Mouse (Mus musculus) cerebellum, adult 2 months (tissue): ENCODE measurements around the gene Cxcl3. TPM values are rescaled to one million over a fixed set of nuclear protein-coding genes. Genes with fewer than 3 reads are reported as not detected.

Experiments
- DNase-seq, 2 experiments: peaks; one replicate each; pipeline ENCODE4 v3.0.0; 2021
- H3K27ac ChIP-seq: fragments of 200-500 bp; 2 replicates; pipeline ENCODE4 v1.5.1; 2012; ENCODE audit warnings: low read length, control low read depth, inconsistent platforms; ENCODE audit not compliant: insufficient read depth
- H3K27me3 ChIP-seq: fragments of 200-500 bp; 2 replicates; pipeline ENCODE4 v1.6.1; 2012; ENCODE audit warnings: inconsistent platforms, mild to moderate bottlenecking, low read length, moderate library complexity; ENCODE audit not compliant: control insufficient read depth, insufficient read depth
- H3K4me1 ChIP-seq: fragments of 200-500 bp; 2 replicates; pipeline ENCODE4 v1.6.1; 2011; ENCODE audit warnings: low read length; ENCODE audit not compliant: control insufficient read depth, insufficient read depth
- H3K4me3 ChIP-seq: fragments of 200-500 bp; replicated peaks from 2 replicates; pipeline ENCODE3; 2011; ENCODE audit warnings: mild to moderate bottlenecking, low read depth, low read length, control low read depth; ENCODE audit not compliant: insufficient read depth
- CTCF ChIP-seq: fragments of 200-500 bp; IDR thresholded peaks from 2 replicates; pipeline ENCODE4 v1.5.1; 2011; ENCODE audit warnings: low read depth, mild to moderate bottlenecking, control low read depth, low read length, moderate library complexity, borderline replicate concordance; ENCODE audit not compliant: insufficient read depth
- POLR2A ChIP-seq: fragments of 200-500 bp; IDR thresholded peaks from 2 replicates; pipeline ENCODE4 v1.6.1; 2011; ENCODE audit warnings: low read length, control low read depth, borderline replicate concordance; ENCODE audit not compliant: insufficient read depth
- WGBS: fragments of 180-500 bp; shearing (Covaris S2); methylation state at CpG from one replicate; pipeline ENCODE4 v1.1.7; 2018; 5-methylcytosine and 5-hydroxymethylcytosine counted together
- polyA plus RNA-seq: library from polyadenylated mRNA; depleted of rRNA; stranded (reverse); fragments of >200 nt; gene quantifications from 2 replicates; pipeline ENCODE4 v1.2.3, GENCODE M21; 2012; rRNA removed

Gene Cxcl3
- polyA plus RNA-seq, 1 experiment = not detected

GRCm38 (mm10) chr5:90807176-90807950 lies 21.5 kb downstream of the Cxcl3 start:
- Histone ChIP-seq H3K27me3 (no peaks in the 10 kb centered on the region), H3K4me1 (no peaks in the 10 kb centered on the region), H3K27ac (no peak overlapping the region), H3K4me3 (no peak overlapping the region)
- TF ChIP-seq CTCF = no peak
- no peak for TF ChIP-seq POLR2A
- no peak for DNase-seq
- WGBS = 86% methylated on average over 3 of the region's 3 CpGs

GRCm38 (mm10) chr5:90819756-90820155 lies 33.9 kb downstream of the Cxcl3 start:
- H3K27me3 ChIP-seq = no peaks in the 10 kb centered on the region

GRCm38 (mm10) chr5:90832145-90832767 lies 46.4 kb downstream of the Cxcl3 start:
- no peaks in the 10 kb centered on the region for H3K4me1 ChIP-seq
- DNase-seq = no peak
- H3K27ac ChIP-seq = no peak overlapping the region
- H3K4me3 ChIP-seq = no peak overlapping the region
- no peaks in the 10 kb centered on the region for H3K27me3 ChIP-seq
- WGBS = 81% methylated on average over 11 of the region's 11 CpGs
- TF ChIP-seq POLR2A (no peak), CTCF (no peak)

More at GRCm38 (mm10) chr5:90819756-90820155, 33.9 kb downstream of the Cxcl3 start:
- H3K27ac ChIP-seq = no peak overlapping the region
- no peak overlapping the region for H3K4me3 ChIP-seq
- no peaks in the 10 kb centered on the region for H3K4me1 ChIP-seq
- DNase-seq = no peak
- TF ChIP-seq CTCF (no peak), POLR2A (no peak)

- H3K27ac ChIP-seq = no peak overlapping the region
- no peaks in the 10 kb centered on the region for H3K4me1 ChIP-seq
- TF ChIP-seq POLR2A = no peak
- TF ChIP-seq CTCF = no peak
- no peak for DNase-seq
- WGBS = 87% methylated on average over 8 of the region's 8 CpGs
- no peak overlapping the region for H3K4me3 ChIP-seq
- no peaks in the 10 kb centered on the region for H3K27me3 ChIP-seq
These were observed 47.0 kb downstream of the Cxcl3 start for GRCm38 (mm10) chr5:90832768-90833388.

- TF ChIP-seq CTCF (no peak), POLR2A (no peak)
- Histone ChIP-seq H3K27me3 (no peaks in the 10 kb centered on the region), H3K4me3 (no peak overlapping the region), H3K4me1 (no peaks in the 10 kb centered on the region), H3K27ac (no peak overlapping the region)
- no peak for DNase-seq
- WGBS = 88% methylated on average over 4 of the region's 4 CpGs
These were observed 48.5 kb downstream of the Cxcl3 start for GRCm38 (mm10) chr5:90834436-90834835.

GRCm38 (mm10) chr5:90838582-90838981 lies 52.7 kb downstream of the Cxcl3 start:
- no peak overlapping the region for H3K4me3 ChIP-seq
- no peak for DNase-seq
- 65% methylated on average over 5 of the region's 5 CpGs for WGBS

More at GRCm38 (mm10) chr5:90838582-90838981, 52.7 kb downstream of the Cxcl3 start:
- H3K27ac ChIP-seq = no peak overlapping the region
- TF ChIP-seq POLR2A = no peak
- no peak for TF ChIP-seq CTCF
- H3K4me1 ChIP-seq = no peaks in the 10 kb centered on the region
- no peaks in the 10 kb centered on the region for H3K27me3 ChIP-seq

Other genes with a start within 250 kb of the Cxcl3 start
- not detected in 2 replicates for gene 5830473C10Rik, start 225.0 kb upstream of the Cxcl3 start, polyA plus RNA-seq
- 5.0 and 5.1 TPM in 2 replicates for gene Rassf6, start 145.4 kb upstream of the Cxcl3 start, polyA plus RNA-seq
- gene Cxcl5, start 26.7 kb upstream of the Cxcl3 start, polyA plus RNA-seq = 0.17 and 0.29 TPM in 2 replicates
- 0.55 and 0.67 TPM in 2 replicates for gene Ppbp, start 17.6 kb upstream of the Cxcl3 start, polyA plus RNA-seq
- gene Pf4, start 13.7 kb upstream of the Cxcl3 start, polyA plus RNA-seq = 2.3 and 3.2 TPM in 2 replicates
- gene Cxcl15, start 8.4 kb downstream of the Cxcl3 start, polyA plus RNA-seq = not detected in 2 replicates
- gene Cxcl1, start 105.1 kb downstream of the Cxcl3 start, polyA plus RNA-seq = 0.22 and 0.34 TPM in 2 replicates
- gene Cxcl2, start 117.8 kb downstream of the Cxcl3 start, polyA plus RNA-seq = not detected in 2 replicates
- 16.7 and 18.0 TPM in 2 replicates for gene Mthfd2l, start 145.0 kb downstream of the Cxcl3 start, polyA plus RNA-seq
- gene Epgn, start 241.4 kb downstream of the Cxcl3 start, polyA plus RNA-seq = 0.11 TPM in 1 of 2 replicates, not detected in the other